Mouse (Mus musculus): ENCODE results near the gene Il9r.

DNA sequence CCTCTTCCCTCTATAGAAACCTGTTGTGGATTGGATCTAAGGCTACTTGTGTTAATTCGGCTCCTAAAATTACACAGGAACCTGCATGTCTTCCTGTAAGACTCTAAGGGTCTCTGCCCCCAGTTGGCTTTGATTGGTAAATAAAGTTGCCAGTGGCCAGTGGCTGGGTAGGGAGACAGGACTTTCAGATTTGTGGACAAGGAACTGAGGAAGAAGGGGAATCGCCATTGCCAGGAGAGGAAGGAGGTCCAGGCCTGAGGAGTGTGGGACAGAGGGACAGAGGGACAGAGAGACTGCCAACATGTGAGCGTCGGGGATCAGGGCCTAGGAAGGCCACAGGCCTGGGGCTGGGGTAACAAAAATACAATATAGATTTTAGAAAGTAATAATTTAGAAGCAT lies 18.8 kb downstream of the Il9r start:
- TF ChIP-seq CTCF (IDR thresholded peaks at IDR 0.05; ENCODE audit: low read depth) (no peak), EP300 (IDR thresholded peaks at IDR 0.05; ENCODE audit: low read depth) (no peak)

All from liver, embryonic 14.5 days (tissue).